Mouse (Mus musculus) testis, postnatal 14 days (tissue): ENCODE measurements around the gene Nfkb2.
A peak's percentile ranks its signal among the peaks of the same experiment; 100 is the strongest.

ENCODE experiments used
- DNase-seq: peaks from one replicate; pipeline ENCODE4 v3.0.0; 2021; ENCODE audit warnings: low spot score

Nfkb2 gene

DNA sequence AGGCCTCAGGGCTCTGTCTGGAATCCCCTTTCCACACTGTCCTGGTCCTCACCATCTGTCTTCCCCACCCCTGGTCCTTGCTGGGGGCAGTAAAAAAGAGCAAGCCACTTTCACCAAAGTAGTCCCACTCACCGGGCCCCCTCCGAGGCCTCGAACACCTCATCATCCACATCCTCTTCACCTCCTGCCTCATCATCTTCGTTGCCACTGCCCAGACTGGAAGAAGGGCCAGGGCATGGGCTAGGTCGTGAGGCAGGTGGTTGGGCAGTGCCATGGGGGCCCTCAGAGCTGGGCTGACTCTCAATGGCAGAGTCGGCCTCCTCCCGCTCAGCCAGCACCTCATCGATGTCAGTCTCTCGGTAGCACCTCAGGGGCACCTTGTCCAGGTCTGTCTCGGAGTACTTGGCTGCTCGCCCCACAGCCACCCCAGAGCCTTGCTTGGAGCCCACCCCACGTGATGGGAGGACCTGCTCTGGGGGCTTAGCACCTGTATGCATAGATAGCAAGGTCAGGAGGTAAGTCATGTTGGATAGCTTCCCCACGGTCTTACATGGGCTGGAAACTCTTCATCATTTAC is 19.0 kb downstream of the Nfkb2 start:
- no peak for DNase-seq

DNA sequence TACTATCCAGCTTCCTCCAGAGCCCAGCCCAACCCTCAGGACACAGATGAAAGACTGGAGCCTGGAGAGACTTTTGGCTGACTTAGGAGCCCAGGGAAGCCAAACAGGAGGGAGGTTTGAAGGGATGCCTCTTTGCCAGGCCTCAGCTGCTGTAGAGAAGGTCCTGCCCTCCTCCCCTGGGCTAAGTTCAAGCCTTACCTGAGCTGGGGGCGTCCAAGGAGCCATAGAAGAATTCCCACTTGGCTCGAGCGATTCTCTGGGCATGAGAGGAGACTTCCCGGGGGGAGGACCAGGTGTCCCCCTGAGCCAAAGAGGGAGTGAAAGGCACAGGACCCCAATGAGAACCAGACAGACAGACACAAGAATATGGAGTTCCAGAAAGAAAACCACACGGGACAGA is 19.6 kb downstream of the Nfkb2 start:
- DNase-seq, result no peak

DNA sequence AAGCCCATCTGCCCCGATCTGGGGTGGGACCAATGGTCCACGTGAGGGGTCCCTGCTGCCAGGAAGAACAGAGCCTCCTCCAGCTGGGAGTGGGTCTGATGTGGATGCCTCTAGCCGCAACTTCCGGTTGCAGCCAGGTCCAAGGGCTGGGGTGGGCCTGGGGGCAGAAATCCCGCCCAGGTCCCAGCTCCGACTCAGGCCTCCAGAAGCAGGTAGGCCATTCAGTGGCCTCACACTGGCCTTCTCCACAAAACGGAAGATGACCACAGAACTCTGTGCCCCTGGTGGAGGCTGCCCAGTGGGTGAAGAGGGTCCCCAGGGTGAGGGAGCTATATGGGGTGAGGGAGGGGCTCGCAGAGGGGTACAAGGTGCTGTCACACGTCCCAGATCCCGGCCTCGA is 20.2 kb downstream of the Nfkb2 start:
- no peak for DNase-seq

DNA sequence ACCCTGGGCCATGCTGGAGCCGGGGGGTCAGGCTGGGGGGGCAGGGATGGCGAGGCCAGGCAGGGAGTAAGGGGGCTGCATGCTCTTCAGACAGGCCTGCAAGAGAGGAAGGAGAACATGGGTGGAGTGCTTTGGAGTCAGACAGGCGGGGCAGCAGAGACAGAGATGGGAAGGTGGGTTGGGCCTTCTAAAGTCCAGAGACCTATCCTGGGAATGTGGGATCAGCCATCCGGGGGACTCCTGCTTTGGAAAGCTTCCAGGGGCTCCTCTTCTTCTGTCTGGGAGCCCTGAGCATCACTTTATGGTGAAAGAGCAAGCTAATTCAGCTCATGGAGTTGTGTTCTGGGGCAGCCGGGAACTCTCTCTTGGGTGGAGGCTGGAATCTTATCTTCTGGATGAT is 20.8 kb downstream of the Nfkb2 start:
- no peak for DNase-seq

DNA sequence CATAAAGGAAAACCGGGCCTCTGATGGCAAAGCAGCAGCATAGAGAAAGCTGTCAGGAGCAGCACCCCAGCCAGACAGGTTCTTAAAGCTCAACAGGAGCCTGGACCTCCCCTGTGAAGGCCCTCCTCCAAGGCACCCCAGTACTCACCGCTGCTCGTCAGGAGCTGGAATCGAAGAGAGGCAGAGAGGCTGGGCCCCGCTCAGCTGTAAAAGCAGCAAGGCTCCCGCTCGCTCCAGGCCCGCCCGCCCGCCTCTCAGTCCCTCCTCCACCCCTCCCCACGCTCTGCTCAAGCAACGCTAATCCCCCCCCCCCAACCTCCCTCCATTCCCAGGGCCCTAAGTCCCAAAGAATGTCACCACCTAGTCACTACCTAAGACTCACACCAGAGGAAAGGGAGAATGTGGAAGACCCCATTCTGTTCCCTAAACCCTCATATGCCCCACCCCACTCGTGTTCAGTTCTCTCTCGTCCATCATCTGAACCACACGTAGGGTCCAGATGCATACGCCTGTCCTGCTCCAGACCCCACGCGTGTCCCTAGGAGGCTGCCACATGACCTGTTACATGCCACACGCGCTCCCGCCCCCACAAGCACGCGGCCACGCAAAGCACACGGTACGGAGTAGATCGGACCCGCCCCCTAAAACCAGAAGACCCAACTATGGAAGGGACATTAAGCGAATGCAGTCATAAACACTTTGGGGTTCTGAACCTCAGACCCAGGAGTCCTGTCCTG is 22.1 kb downstream of the Nfkb2 start:
- DNase-seq, result no peak

DNA sequence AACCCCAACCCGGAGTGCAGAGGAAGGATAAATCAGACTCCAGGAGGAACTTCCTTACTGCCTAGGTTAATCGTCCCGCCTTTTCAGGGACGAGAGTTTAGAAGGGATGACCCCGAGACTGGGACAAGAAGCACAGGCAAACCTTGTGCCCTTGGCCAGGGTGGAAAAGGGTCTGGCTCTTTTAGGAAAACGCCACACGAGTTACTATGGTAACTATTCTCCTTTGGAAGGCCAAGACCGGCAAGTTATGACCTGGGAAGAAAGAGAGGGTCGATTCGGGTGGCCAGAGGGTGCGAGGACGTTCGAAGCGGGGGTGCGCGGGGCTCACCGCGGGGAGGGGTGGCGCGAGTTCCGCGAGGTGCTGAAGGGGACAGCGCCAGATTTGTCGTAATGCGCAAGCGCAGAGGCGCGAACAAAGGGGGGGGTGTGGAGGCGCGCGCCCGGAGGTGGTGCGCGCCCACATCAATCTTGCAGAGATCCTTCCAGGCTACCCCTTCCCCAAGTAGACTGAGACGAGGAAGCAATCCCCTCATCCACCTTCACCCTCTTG is 22.7 kb downstream of the Nfkb2 start, which contains the start of gene Psd:
TSS of gene Psd (minus strand) at position 401 of the 550 bp plus-strand sequence.
- no peak for DNase-seq

DNA sequence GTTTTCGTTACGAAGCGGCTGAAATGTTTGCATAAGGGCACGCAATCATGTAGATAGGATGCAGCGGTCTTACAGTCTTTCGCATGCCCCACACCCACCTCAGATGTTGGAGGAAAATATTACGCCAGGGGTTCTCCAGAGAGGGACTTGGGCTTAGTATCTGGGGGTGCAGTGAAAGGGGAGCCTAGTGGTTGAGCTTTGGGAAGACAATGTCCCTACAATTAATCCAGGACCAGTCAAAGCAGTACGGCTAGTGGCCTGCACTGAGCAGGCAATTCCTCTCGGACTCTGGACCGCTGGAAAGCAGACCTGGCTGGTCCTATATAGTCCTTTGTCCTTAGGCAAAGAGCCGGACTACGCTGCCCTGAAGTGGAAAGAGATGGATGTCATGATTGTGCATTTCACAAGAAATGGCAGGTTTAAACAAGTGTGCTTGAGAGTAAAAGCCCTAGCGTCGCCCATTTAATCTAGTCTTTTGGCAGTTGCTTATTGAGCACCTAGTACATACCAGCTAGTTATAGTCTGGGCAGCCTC is 23.5 kb downstream of the Nfkb2 start:
- DNase-seq, result no peak

DNA sequence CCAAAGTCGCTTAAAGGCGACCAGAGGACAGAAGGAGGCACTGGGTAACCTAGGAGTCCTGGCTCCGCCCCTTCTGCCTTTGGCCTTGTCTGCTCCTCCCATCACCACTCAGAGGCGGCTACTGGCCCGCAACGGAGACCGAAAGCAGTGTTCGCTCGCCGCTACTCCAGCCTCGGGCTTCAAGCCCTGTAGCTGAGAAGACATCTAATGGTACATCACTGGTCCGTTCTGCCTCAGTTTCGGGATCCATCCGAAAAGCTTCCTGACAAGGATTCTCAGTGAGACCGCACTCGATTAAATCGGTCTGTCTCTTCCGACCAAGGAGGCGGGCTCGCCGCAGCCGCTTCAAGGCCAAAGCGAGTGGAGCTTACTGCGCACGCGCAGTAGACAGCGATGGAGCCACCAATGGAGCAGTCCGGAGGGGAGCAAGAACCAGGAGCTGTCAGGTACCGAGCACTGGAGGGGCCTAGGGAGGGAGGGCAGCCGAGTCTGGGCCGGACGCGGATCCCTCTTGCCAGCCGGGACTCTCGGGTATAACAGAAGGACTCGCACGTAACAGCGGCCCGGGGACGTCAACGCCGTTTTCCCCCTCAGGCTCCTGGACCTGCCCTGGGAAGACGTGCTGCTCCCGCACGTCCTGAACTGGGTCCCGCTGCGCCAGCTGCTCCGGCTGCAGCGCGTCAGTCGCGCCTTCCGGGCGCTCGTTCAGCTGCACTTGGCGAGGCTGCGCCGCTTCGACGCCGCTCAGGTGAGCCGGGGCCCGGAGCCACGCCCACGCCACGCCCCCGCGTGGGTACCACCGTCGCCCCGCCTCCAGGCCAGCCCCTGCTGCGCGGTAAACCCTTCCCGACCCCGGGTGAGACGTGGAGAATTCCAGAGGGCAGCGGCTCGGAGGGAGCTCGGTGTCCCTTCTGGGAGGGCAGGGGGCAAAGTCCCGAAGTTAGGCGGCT is 24.2 kb downstream of the Nfkb2 start, which contains the start of gene Fbxl15:
TSS of gene Fbxl15 (plus strand) at position 104 of the 950 bp plus-strand sequence.
- peak; percentile 95 for DNase-seq

DNA sequence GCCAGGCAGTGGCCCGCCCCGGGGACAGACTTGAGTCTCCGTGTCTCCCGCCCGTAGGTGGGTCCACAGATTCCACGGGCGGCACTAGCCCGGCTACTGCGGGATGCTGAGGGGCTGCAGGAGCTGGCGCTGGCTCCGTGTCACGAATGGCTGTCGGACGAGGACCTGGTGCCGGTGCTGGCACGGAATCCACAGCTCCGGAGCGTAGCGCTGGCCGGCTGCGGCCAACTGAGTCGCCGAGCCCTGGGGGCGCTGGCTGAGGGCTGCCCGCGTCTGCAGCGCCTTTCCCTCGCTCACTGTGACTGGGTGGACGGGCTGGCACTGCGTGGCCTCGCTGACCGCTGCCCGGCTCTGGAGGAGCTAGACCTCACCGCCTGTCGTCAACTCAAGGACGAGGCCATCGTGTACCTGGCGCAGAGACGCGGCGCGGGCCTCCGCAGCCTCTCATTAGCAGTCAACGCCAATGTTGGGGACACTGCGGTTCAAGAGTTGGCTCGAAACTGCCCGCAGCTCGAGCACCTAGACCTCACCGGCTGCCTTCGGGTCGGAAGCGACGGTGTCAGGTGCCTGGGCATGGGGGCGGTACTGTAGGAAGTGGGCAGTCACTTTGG is 25.0 kb downstream of the Nfkb2 start:
- no peak for DNase-seq

DNA sequence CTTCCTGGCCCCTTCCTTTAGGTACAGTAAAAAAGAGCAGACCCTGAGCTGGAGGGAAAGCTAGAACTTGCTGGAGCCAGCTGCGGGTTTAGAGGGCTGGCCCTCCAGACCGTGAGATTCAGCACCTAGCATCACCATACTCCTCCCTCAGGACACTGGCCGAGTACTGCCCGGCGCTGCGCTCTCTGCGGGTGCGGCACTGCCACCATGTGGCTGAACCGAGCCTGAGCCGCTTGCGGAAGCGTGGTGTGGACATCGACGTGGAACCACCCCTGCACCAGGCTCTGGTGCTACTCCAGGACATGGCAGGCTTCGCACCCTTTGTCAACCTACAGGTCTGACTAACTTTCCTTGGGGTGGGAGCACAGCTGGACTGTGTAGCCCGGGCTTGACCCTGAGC is 25.8 kb downstream of the Nfkb2 start:
- DNase-seq, result peak; percentile 63

DNA sequence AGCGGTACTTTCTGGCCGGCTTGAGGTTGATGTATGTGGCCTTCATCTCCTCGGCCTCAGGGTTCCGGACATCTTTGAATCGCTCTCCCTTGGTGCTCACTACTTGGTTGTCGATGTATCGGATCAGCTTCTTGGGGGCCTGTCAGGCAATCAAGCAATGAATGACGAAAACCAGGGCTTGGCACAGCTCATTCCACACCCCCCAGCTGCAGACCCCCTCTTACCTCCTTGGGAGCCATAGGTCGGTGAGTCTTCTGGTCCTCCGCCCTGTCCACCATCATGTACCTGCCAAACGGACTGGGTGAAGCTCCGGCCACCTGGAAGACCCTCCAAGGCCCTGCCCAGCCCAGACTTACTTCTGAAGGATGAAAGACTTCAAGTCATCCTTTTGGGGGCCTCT is 26.6 kb downstream of the Nfkb2 start:
- no peak for DNase-seq

DNA sequence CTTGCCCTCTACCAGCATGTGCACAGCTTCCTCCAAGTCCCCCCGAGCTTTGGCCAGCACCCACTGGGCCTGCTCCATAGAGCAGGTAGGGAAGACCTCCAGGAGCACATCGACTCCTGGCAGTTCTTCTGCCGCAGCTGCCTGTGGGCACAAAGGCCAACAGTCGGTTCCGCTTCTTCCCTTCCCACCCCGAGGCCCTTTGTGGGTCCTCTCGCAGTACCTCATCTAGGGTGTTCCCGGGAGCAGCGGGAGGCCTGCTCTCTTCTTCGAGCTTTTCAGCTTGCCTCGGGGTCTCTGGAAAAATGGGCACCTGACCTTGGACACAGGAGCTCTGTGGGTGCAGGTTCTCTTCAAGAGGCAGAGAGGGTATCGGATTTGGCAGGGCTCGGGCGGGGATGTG is 27.2 kb downstream of the Nfkb2 start:
- no peak for DNase-seq

DNA sequence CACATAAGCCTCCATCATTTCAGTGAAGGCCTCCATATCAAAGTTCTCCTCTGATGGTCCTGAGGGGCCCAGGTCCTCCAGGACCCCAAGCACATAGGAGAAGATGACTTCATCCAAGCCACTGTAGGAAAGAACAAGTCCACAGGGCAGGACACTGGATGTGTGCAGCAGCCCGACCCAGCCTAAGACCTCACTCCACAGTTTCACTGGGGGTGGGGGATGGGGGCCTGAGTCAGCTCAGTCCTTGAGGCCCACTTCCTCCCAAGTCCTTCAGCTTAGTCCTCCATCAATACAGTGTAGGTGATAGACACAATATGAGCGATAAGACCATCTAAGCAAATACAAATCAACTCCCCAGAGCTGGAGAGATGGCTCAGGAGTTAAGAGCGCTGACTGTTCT is 27.8 kb downstream of the Nfkb2 start:
- DNase-seq, result no peak

DNA sequence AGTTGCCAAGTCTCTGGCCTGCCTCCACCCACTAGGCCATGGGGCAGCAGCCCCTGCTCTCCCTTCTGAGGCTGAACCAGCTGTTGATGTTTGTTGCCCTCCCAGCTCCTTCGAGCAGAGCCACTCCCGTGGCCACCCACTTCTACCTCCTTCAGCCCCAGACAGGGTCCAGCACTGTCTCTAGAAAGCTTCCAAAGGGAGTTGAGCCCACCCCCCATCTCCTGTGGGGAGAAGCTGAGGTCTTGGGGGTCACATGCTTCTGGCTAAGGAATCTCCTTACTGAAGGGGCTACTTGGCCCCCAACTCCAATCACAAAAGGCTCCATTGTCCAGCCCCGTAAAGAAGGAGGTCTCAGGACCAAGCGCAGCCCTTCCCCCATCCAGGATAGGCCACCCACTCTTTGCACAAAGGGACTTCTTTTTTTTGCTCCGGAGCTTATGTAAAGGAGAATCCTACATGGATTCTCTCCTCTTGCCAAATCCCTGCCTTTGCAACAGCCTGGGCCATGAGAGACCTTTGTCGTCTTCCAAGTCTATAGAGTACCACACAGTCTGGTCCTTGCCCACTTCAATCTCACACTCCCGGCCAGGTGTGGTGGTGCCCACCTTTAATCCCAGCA is 28.7 kb downstream of the Nfkb2 start:
- no peak for DNase-seq

DNA sequence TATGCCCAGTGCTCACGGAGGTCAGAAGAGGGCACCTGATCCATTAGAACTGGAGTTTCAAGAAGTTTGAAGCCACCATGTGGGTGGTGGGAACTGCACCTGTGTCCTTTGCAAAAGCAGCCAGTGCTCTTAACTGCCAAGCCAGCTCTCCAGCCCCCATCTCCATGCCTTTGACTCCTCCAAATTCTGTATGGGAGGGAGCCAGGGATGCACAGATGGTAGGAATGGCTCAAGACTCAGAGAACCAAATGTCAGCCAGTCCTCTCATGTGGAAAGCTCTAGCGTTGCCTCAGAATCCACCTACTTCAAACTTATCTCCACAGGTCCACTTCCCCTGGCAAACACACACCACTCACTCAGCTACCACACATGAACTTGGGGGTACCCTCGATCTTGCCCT is 29.8 kb downstream of the Nfkb2 start:
- DNase-seq, result no peak

DNA sequence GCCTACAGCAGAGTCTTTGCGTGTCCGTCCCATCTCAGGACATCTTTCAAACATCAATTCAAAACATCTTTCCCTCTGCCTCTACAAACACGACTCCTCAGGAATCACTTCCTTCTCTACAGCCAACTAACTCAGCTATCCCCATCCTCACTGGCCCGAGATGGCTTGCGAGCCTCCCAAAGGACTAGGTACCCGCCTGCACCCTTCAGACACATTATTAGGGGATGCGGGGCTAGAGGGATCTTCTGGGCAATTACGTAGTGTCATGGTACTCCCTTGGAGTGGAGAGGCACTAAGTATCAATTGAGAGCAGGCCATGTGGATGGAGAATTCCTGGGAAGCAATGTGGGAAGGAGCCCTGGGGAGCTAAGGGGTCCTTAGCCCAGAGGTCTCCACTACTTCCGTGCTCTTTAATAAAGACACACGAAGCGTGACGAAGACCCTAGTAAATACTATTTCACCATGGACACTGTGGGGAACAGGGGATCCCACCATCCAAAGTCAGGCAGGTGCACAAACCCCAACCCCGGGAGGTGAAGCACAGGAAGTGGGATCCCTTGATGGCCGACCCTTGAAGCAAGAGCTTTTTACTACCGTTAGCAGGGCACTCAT is 33.7 kb downstream of the Nfkb2 start:
- no peak for DNase-seq

DNA sequence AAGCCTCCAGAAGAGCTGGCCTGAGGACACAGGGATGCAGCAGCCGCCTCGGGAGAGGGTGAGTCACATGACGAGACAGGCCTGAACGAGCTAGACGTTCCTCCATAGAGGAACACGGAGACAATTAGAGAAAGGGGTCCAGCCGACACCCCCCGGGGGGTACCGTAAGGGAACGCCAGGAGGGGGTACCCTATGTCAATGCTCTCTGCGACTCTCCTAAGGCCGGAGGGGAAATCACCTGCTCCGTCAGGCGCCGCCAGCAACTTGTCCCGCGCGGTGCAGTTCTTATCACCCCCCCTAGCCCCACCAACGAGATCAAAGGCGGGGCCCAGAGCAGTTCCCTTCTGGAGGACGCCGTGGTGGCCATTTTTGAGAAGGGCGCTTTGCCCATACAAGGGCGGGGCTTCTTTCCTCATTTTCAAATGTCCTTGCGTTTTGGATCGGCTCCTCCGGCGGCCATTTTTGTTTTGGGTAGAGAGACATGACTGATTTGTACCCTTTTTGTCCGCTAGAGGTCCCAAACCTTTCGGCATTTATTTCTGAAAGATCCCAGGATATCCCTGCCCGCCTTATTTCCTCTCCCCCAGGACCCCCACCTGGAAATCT is 34.3 kb downstream of the Nfkb2 start, which contains the start of gene Cuedc2:
TSS of gene Cuedc2 (minus strand) at position 372 of the 606 bp plus-strand sequence.
- peak; percentile 90 for DNase-seq

DNA sequence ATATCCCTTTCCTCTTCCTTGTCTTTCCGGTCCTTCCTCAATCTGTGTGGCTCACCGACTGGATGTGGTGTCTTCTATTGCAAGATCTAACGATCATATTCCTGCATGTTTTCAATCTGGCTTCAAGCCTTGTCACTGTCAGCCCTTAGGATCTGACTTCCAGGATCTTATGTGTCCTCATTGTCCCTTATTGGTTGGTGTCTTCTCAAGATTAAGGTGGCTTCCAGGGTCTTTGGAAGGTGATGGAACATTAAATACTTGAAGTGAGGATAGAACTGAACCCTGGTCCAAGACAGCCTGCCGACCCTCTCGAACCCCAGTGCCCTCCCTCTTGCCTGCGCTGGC is 34.8 kb downstream of the Nfkb2 start:
- DNase-seq, result no peak

DNA sequence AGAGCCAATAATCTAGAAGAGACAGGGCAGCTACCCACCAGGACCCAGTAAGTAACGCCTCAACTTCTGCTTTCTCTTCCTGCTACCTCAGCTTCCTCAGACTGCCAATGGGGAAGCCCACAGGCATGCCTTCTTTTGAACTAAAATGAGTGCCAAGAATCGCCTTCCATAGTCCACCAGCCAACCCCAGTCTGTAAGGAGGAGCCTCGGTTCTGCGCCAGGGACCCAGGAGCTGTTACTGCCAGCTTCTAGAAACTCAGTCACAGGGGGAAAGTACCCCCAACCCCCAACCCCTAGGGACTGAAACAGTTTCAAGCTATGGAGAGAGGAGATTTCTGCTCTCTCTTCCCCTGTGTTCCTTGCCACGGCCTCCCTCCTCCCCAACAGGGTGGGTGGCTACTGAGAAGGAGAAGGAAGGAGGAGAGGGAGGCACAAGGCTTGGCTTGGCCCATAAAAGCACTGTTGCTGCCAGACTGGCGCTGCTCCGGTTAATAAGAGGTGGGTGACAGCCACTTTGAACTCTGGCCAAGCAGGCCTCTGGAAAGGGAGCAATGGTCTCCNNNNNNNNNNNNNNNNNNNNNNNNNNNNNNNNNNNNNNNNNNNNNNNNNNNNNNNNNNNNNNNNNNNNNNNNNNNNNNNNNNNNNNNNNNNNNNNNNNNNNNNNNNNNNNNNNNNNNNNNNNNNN is 35.3 kb downstream of the Nfkb2 start:
- peak; percentile 68 for DNase-seq
